Mouse (Mus musculus) right cerebral cortex, adult 18-20 months (tissue): ENCODE data around the gene Prr3.
A peak's percentile ranks its signal among the peaks of the same experiment; 100 is the strongest.
"Not testable (repeated sequence)": the region's sequence is repeated elsewhere in the genome, so short reads cannot be mapped to it uniquely, and the experiment has no call there.

ENCODE experiments used
- DNase-seq: peaks from one replicate; pipeline ENCODE4 v3.0.0; 2022; ENCODE audit warnings: mixed read lengths

The Prr3 gene

DNA sequence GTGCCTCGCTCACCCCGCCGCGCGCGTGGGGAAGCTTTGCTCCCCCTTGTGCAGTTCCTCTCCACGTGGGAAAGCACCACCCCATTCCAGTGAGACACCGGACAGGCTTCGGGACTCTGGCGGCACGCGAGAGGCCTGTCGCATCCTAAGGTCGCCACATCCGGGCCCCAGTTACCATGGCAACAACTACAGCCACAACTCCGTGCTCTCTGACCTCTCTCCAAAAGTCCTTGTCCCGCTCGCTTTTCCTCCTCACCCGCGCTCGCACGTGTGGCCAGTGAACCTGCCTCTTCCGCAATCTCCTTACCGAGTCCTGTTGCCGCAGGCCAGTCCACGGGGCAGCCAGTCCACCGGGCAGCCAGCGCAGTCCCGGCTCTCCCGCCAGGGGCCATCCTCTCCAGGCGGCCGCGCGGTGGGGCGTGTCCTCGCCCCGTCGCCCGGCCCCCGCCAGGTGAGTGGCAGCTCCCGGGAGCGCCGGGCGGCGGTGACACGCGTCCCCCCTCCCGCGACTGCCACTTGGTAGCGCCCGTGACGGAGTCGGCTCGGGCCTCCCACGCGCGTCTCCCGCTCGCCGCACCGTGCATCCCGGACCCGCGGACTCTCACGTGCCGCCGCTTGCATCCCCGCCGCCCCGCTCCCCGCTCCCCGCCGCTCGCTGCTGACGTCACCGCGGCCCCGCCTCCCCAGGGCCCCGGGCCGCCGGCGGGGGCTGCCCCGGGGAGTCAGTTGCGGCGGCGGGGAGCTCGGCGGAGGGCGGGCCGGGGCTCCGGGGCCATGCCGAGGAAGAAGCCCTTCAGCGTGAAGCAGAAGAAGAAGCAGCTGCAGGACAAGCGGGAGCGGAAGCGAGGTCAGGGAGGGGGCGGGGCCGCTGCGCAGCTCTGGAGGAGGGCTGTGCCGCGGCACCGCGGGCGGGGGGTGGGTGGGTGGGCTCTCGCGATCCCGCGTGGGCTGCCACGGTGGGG is at the start of gene Prr3, which contains the start of gene Gnl1:
Prr3 (minus strand) TSS at position 836 of the 962 bp plus-strand sequence.
Gnl1 (plus strand) TSS at position 451 of the 962 bp plus-strand sequence.
- peak; percentile 93 for DNase-seq

DNA sequence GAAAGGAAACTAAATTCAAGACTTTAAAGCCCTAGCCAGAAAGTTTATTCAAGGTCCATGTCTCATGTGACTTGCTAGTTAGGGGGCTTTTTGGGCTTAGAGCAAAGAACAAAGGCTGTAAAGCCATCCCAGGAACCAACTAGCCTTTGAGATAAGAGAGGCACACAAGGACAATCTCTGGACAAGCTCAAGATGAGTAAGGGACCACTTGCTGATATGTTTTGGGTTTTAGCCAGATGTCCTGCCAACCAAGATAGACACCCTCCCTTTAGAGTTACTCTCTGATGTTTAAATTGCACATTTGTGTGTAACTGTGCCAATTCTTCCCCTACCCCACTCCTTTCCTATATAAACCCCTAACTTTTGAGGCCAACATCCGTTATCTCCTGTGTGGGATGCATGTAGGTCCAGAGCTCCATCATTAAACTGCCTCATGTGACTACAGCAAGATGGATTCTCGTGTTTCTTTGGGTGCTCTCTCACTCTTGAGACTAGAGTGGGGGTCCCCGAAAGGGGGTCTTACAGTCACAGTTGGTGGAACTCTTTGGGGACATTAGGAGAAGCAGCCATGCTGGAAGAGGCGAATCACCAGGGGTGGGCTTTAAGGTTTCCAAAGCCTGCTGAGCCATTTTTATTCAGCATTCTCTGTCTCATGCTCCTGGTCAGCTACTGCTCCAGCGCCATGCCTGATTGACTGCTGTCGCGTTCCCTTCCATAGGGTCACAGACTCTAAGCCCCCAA is 49.0 kb upstream of the Prr3 start:
- no peak for DNase-seq

DNA sequence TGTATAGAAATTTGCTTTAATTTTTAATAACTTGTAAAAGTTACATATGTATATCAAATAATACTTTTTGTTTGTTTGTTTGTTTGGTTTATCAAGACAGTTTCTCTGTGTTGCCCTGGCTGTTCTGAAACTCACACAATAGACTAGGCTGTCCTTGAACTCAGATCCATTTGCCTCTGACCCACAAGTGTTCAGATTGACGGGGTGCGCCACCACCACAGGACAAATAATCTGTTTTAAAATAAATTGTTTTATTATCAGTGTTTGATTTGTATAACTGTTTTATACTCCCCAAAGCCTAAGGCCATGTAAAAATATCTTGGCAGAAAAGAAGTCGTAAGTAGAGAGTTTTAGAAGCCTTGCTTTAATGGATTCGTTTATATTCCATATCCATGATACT is 47.6 kb upstream of the Prr3 start:
- DNase-seq = no peak

DNA sequence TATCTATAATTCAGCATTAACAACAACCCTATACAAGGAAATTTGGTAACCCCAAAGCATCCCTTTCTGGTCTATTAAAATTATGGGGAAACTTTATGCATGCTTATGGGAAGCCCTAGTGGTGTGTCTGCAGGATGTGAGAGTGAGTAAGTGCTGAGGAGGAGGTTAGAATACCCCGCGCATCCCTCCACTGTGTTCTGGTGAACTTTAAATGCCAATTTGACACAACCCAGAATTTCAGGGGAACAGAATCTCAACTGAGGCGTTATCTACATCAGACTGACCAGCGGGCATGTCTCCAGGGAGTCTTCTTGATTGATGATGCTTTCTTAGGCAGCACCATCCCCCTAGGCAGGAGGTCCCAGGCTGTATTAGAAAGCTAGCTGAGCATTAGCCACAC is 45.9 kb upstream of the Prr3 start:
- no peak for DNase-seq

DNA sequence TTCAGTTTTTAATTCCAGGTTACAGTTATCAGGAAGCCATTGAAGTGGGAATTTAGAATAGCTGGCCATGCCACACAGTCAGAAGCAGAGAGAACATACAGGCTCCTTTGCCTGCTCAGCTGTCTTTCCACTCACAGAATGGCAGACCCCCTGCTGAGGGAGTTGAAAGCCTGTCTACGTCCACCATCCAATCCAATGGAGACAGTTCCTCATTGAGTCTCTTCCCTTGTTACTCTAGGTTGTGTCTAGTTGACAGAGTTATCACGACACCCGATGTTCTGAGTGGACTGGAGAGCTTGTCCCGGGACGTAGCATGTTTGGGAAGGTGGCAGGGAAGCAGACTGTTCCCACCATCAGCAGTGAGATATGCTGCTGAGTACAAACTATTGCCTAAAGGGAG is 45.2 kb upstream of the Prr3 start:
- DNase-seq = no peak

DNA sequence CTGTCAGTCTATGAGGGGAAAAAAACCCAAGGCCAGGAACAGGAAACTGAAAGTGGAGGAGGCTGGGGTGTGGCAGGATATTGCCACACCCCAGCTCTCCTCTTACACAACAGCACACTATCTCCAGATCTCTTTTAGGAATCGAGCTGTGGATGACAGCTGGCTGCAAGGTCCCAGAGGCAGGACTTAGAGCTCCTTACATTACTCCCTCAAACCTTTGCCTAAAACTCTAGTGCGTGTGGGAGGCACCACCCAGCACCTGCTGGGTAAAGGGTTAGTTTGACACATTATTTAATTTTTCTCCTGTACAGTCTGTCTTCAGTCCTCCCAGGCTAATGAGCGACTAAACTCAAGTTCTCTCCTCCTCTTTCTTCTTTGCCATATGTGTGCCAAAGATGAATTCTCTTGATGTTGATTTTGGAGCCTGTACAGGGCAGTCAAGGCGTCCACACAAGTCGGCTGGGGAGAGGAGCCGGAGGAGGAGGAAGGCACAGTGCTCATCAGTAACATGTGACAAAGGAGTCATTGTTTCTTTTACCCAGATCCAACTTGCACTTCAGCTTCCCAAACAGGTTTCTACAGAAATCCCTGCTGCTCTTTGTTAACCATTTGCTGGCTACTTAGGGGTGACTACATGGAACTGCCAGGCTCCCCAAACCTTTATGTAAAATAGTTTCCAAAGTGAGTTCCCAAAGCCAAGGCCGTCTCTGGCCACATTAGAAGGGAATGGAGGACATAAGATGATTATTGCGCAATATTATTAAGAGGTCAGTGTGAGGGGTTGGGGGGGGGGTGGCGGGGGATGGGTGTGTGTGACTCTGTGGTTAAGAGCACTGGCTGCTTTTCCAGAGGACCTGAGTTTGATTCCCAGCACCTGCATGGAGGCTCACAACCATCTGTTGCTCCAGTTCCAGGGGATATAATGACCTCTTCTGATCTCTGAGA is 43.9 kb upstream of the Prr3 start:
- peak; percentile 46 for DNase-seq

DNA sequence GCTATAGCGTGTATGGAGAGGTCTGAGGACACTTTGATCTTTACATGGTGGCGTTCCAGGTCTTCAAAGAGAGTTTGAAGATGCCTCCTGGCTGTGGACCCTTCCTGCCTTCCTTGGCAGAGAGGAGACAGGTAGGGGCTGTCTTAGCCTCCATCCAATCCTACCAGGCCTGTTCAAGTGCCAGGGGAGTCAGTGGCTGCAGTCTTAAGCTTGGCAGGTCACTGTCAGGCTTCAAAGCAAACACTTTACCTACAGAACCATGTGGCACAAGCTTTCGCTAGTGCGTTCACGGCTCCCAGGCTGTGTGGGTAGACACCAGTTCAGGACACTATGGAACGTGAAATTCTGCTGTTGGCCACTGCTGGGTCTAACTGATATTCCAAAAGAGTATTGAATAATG is 42.9 kb upstream of the Prr3 start:
- no peak for DNase-seq

DNA sequence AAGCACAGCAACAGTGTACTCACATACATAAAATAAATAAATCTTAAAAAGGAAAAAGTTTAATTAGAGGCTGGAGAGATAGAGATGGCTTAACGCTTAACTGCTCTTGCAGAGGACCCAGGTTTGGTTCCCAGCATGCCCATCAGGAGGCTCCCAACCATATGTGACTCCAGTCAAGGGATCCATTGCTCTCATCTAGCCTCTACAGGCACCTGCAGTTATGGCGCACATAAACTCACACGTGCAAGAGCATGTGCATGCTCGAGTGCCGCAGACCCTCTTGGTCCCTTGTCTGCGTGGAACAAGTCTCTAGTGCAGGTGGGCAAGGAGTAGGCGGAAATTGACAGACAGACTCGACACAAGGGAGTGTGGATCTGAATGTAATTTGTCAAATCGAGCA is 42.1 kb upstream of the Prr3 start:
- DNase-seq = no peak

DNA sequence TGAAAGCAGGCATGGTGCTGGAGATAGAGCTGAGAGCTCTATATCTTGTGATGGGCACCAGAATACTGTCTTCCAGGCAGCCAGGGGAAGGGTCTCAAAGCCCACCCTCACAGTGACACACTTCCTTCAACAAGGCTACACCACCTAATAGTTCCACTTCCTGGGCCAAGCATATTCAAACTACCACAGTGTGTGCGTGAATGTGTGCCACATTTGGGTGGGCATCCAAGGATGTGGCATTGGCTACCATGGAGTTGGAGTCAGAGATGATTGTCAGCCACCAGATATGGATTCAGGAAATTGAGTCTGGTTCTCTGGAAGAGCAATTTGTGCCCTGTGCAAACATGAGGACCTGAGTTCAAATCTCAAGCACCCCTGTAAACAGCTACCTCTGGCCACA is 41.3 kb upstream of the Prr3 start:
- DNase-seq = no peak

DNA sequence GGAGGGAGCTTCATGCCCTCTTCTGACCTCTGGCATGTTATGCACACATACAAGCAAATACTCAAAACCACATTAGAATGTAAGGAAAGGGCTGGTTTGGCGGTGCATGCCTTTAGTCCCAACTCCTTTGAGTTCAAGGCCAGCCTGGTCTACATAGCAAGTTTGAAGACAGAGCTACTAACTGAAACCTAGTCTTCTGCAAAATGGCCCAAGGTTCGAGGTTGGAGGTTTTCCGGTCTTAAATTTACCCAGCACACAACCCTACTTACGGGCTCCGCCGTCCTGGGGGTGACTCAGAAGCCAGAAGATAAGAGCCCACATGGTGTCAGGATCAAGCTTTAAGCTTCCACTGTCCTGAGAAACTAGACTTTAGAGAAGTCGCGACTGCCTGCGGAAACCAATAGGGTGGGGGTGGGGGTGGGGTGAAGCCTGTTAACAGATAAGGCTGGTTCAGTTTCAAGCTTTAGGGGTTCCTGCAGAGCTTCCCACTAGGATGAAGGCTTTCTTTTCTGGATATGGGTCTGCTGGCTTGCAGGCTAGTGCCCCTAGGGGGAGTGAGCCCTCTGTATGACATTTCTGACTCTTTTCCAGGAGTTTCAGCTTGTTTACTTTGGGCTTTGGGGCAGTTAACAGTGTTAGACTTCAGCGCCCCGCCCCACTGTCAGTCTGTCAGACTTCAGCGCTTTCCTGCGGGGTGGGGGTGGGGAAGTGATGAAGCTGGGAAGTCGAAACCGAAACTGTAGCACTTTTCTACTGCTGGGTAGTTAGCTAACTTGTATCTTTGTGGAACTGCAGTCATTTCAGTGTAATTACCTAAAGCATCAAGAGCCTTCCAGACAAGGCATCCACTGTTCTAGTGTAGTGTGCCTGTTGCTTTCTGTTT is 40.4 kb upstream of the Prr3 start, which contains the start of gene H2-T24:
H2-T24 (minus strand) TSS at position 370 of the 883 bp plus-strand sequence.
- no peak for DNase-seq

DNA sequence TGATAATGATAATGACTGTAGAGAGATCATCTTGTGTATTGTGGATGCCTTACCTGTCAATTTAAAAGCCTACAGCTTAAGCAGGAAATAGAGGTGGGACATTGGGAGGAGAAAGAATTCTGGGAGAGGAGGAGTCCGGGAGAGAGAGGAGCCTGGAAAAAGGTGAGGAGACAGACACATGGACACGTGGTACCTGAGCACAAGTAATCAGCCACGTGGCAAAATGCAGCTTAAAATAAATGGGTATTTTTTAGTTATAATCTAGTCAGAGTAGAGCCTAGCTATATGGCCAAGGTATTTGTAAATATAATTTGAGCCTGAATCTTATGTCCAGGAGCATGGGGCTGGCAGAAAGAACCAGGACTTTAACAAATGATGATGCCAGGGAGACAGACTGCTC is 39.5 kb upstream of the Prr3 start:
- no peak for DNase-seq

DNA sequence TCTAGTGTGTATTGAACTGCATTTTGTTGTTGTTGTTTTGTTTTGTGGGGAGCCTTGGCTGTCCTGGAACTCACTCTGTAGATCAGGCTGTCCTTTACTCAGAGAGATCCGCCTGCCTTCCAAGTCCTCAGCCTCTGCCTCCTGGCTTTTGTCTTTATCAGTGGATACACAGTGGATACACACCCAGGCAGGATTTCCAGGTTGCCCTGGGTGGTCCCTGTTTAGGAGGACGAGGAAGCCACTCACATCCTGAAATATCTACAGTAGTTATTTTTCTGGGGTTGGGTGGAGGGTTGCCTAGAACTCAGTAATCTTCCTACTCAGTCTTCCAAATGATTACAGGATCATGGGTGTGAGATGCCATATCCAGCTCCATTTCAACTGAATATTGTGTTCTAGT is 38.9 kb upstream of the Prr3 start:
- no peak for DNase-seq

DNA sequence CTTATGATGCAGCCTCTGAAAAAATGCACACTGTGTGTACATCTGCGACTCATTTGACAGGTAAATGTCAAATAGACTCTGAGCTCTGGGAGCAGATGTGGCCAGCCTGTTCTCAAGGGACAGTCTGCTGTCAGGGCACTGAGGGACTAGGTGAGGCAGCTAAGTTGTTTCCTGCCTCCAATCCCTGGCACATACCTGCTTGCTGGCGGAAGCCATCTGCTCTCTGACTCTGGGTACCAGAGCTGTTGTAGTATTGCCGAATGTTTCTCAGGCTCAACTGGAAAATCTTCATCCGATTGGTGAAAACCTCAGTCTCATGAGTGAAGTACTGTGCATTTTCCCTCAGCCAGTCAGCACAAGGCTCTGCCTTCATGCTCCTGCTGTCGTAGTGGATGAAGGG is 37.0 kb upstream of the Prr3 start:
- DNase-seq = no peak

DNA sequence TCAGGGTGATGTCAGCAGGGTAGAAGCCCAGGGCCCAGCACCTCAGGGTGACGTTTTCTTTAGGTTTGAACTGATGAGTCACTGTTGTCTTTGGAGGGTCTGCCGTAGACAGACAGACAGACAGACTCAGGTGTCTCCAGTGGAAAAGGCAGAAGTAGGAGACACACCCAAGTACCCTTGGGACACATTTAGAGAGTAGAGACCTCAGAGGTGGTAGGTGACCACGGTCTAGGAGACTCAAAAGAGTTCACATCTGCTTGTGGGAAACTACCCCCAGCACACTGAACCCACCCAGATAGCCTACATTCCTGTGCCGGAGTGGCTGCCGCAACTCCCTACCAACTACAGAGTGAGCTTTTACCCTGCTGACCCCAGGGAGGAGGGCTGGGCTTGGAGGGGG is 34.9 kb upstream of the Prr3 start:
- no peak for DNase-seq

DNA sequence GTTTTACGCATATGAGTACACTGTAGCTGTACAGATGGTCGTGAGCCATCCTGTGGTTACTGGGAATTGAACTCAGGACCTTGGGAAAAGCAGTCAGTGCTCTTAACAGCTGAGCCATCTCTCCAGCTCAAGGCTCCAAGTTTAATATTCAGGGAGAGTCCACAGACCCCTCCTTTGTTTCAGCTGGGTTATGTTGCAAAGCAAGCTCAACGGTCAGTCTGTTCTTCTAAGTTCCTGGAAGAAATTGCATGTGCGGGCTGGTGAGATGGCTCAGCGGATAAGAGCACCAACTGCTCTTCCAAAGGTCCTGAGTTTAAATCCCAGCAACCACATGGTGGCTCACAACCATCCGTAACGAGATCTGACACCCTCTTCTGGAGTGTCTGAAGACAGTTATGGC is 24.4 kb upstream of the Prr3 start:
- not testable (repeated sequence) for DNase-seq

DNA sequence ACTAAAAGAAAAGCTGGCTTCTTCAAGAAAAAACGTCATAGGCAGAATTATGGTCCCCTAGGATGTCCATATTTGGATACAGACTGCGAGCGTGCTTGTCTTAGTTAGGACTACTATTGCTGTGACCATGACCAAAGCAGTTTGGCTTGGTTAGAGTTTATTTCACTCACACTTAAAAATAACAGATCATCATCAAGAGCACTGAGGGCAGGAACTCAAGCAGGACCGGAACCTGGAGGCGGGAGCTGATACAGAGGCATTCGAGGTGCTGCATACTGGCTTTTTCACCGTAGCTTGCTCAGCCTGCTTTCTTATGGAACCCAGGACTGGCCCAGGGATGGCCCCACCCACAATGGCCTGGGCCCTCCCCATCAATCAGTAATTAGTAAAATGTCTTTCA is 23.3 kb upstream of the Prr3 start:
- DNase-seq = no peak

DNA sequence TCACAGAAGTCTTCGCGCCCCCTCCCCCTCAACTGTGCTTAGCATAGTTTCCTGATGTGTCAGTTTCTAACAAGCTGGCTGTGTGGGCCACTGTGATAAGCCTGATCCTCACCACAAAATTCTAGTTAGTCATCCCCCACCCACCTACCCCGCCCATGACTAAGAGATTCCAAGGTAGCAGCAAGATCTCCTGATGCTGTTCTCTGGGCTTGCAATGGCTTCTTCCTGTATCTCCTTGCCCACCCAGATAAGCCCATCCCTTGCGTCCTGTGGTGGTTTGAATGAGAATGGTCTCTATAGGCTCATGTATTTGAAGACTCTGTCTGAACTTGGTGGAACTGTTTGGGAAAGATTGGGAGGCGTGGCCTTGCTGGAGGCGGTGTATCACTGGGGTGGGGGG is 21.9 kb upstream of the Prr3 start:
- peak; percentile 70 for DNase-seq

DNA sequence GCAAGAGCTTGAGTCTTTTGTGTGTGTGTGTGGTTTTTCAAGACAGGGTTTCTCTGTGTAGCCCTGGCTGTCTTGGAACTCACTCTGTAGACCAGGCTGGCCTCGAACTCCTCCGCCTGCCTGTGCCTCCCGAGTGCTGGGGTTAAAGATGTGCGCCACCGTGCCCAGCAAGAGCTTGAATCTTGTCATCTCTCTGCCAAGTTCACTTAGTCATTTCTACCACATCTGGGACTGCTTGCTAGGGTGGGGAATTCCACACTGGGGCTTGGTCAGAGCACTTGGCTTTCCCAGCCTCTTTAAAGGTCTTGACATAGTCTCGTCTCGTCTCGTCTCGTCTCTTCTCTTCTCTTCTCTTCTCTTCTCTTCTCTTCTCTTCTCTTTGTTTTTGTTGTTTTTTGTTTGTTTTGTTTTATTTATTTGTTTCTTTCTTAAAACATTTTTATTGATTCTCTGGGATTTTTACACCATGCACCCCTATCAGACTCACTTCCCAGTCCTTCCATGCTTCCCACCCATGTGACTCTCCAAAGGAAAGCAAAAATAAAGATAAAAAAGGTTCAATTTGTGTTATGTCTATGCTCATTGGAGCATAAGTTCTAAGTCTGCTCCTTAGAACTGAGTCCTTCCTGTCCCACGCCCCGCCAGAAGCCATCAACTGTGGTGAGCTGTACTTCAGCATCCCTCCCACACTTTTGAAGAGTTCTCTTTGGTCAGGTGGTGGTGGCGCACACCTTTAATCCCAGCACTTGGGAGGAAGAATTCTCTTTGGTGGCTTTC is 21.3 kb upstream of the Prr3 start:
- peak; percentile 57 for DNase-seq

DNA sequence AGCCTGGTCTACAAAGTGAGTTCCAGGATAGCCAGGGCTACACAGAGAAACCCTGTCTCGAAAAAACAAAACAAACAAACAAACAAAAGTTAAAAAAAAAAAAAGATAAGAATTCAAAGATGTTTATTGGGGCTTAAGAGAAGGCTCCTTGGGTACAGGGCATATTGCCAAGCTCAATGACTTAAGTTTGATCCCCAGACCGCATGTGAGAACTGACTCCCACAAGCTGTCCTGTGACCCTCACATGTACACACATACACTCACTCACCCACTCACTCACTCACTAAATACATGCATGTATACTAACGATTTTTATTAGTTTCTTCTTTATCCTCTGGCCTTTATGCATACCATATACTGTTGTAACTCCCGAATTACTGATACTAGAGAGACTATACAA is 20.3 kb upstream of the Prr3 start:
- DNase-seq = no peak

DNA sequence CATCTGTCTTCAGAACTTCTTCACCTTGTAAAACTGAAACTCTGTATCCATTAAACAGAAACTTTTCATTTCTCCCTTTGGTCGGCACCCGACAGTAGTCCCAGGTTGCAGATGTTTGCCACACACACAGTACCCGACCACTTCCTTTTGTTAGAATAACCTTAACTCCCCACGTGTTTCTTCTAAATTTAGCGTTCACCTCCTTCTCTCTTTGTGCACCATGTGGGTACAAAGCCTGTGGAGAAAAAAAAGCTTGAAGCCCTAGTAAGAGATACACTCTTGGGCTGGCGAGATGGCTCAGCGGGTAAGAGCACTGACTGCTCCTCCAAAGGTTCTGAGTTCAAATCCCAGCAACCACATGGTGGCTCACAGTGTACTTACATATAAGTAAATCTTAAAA is 19.3 kb upstream of the Prr3 start:
- DNase-seq = no peak
